Mouse (Mus musculus) heart, adult 2 months (tissue): ENCODE data around the gene Gm7929. TPM values are rescaled to one million over a fixed set of nuclear protein-coding genes. Genes with fewer than 3 reads are reported as not detected.
"Not testable (repeated sequence)": the region's sequence is repeated elsewhere in the genome, so short reads cannot be mapped to it uniquely, and the experiment has no call there.

Experiments used
- DNase-seq, 2 experiments: peaks; one replicate each; pipeline ENCODE4 v3.0.0; 2021
- H3K27ac ChIP-seq: fragments of 200-600 bp; 2 replicates; pipeline ENCODE4 v1.8.1; 2022
- H3K27me3 ChIP-seq: fragments of 200-500 bp; 2 replicates; pipeline ENCODE4 v1.6.1; 2012; ENCODE audit warnings: mild to moderate bottlenecking, low read length, inconsistent platforms, mixed read lengths; ENCODE audit not compliant: control insufficient read depth, insufficient read depth
- H3K36me3 ChIP-seq: fragments of 200-500 bp; 2 replicates; pipeline ENCODE4 v1.6.1; 2012; ENCODE audit warnings: low read length, inconsistent platforms; ENCODE audit not compliant: control insufficient read depth, insufficient read depth
- H3K4me1 ChIP-seq: fragments of 200-500 bp; 2 replicates; pipeline ENCODE4 v1.6.1; 2011; ENCODE audit warnings: low read length; ENCODE audit not compliant: control insufficient read depth, insufficient read depth
- H3K4me3 ChIP-seq: fragments of 200-600 bp; 2 replicates; pipeline ENCODE4 v1.8.1; 2022
- H3K79me2 ChIP-seq: fragments of 200-500 bp; replicated peaks from 2 replicates; pipeline ENCODE4 v1.6.1; 2012; ENCODE audit warnings: mild to moderate bottlenecking, inconsistent platforms, low read length, moderate library complexity, mixed read lengths; ENCODE audit not compliant: control insufficient read depth, insufficient read depth
- H3K9ac ChIP-seq: fragments of 200-500 bp; 2 replicates; pipeline ENCODE4 v1.6.1; 2012; ENCODE audit warnings: low read depth, mild to moderate bottlenecking, control low read depth, inconsistent platforms, low read length, mixed read lengths
- WGBS: fragments of 180-500 bp; shearing (Covaris S2); methylation state at CpG from one replicate; pipeline ENCODE4 v1.1.7; 2018; 5-methylcytosine and 5-hydroxymethylcytosine counted together
- intact Hi-C: fragments of 180-260 bp; cut with DNase I; formaldehyde crosslinking; loops from one replicate; pipeline ENCODE4 v1.15.1; 2025
- long read RNA-seq: library from polyadenylated mRNA; stranded (forward); transcript quantifications from one replicate; pipeline ENCODE4 v2.0.0, GENCODE M21; 2021
- polyA plus RNA-seq: library from polyadenylated mRNA; depleted of rRNA; stranded (reverse); fragments of >200 nt; gene quantifications from 2 replicates; pipeline ENCODE4 v1.2.3, GENCODE M21; 2012; rRNA removed
- total RNA-seq, 2 experiments: library from RNA; stranded (reverse); gene quantifications; 2 replicates each; pipeline ENCODE4 v1.2.3; 2021

Gm7929 gene
- total RNA-seq: not detected
- polyA plus RNA-seq: not detected in 2 replicates
- long read RNA-seq: 0 reads

- H3K36me3 ChIP-seq, H3K27ac ChIP-seq, DNase-seq, H3K79me2 ChIP-seq, H3K27me3 ChIP-seq, intact Hi-C loops, H3K4me3 ChIP-seq, H3K4me1 ChIP-seq, H3K9ac ChIP-seq: not testable (repeated sequence)
- 67% methylated on average over 1 of the region's 1 CpGs for WGBS
Measured at GRCm38 (mm10) chr14:41750514-41750913, at the start of gene Gm7929. Gm7929 (minus strand) TSS chr14:41750614.

- H3K27me3 ChIP-seq, intact Hi-C loops, H3K27ac ChIP-seq, H3K9ac ChIP-seq, DNase-seq, H3K4me3 ChIP-seq, H3K79me2 ChIP-seq, H3K4me1 ChIP-seq, H3K36me3 ChIP-seq: not testable (repeated sequence)
Measured at GRCm38 (mm10) chr14:41772341-41772740, 21.9 kb upstream of the Gm7929 start, which contains the start of gene Gm47189. Gm47189 (minus strand) TSS chr14:41772441.

DNA sequence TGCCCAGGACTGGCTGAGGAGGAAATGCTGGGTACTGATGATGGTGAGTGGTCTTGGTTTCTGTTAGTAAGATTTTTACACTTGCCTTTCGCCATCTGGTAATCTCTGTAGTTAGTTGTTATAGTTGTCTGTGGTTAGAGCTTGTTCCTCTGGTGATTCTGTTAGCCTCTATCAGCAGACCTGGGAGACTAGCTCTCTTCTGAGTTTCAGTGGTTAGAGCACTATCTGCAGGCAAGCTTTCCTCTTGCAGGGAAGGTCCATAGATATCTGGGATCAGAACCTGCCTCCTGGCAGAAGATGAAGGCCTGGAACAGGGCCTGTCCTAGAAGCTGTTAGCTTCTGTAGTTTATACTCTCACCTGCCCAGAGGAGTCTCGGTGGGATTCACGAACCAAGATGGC is 5.5 kb upstream of the Gm7929 start:
- H3K4me1 ChIP-seq, H3K27me3 ChIP-seq, H3K9ac ChIP-seq, intact Hi-C loops, H3K27ac ChIP-seq, H3K79me2 ChIP-seq, H3K36me3 ChIP-seq, H3K4me3 ChIP-seq: not testable (repeated sequence)
- WGBS: 60% methylated on average over 3 of the region's 3 CpGs
- DNase-seq: peak; percentile 1 to 11

- H3K27ac ChIP-seq, H3K36me3 ChIP-seq, DNase-seq, intact Hi-C loops, H3K79me2 ChIP-seq, H3K27me3 ChIP-seq, H3K4me1 ChIP-seq, H3K4me3 ChIP-seq, H3K9ac ChIP-seq: not testable (repeated sequence)
- WGBS: 66% methylated on average over 17 of the region's 17 CpGs
Measured at GRCm38 (mm10) chr14:41723437-41723836, 27.0 kb downstream of the Gm7929 start.

DNA sequence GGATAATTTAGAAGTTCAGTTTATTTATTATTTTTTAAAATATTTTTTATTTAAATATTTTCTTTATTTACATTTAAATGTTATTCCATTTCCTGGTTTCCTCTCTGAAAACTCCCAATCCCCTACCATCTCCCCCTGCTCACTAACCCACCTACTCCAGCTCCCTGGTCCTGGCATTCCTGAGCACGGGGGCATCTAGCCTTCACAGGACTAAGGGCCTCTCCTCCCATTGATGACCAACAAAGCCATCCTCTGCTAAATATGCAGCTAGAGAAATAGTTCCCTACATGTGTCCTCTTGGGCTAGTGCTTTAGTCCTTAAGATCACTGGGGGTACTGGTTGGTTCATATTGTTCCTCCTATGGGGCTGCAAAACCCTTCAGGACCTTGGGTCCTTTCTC is 33.2 kb downstream of the Gm7929 start:
- intact Hi-C loops, DNase-seq, H3K9ac ChIP-seq, H3K79me2 ChIP-seq, H3K4me3 ChIP-seq, H3K27me3 ChIP-seq, H3K4me1 ChIP-seq, H3K27ac ChIP-seq, H3K36me3 ChIP-seq: not testable (repeated sequence)
- WGBS: 62% methylated on average over 1 of the region's 1 CpGs

DNA sequence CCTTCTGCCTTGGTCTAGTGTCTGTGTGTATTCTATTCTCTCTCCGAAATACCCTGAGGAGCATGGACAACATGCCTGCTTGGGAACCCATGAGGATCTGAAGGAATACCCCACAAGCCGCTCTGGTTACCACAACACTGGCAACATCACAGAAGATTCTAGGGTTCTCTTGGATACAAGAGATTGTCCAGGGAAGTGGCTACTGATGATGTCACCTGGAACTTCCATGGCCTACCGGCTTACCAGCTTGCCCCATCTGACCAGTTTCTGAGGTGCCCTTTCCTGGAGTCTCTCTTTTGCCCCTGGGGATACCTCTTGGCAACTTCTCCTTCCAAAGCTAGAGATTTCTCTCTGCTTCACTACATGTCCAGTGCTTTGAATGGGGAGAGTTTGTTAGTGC is 48.6 kb downstream of the Gm7929 start, which contains the start of gene Gm8068:
Gene Gm8068, minus strand, starts transcription at position 101 of the 400 bp plus-strand sequence.
- no CpG with 5 or more reads among the region's 3 CpGs for whole genome bisulfite sequencing

More for the DNA sequence above, 48.6 kb downstream of the Gm7929 start, which contains the start of gene Gm8068:
- H3K4me1 ChIP-seq, intact Hi-C loops, H3K9ac ChIP-seq, H3K4me3 ChIP-seq, H3K27me3 ChIP-seq, H3K27ac ChIP-seq, DNase-seq, H3K79me2 ChIP-seq, H3K36me3 ChIP-seq: not testable (repeated sequence)

Other genes with a start within 250 kb of the Gm7929 start
- not detected for gene Gm7970, start 195.0 kb downstream of the Gm7929 start, total RNA-seq
- not detected in 2 replicates for gene Gm7970, start 195.0 kb downstream of the Gm7929 start, polyA plus RNA-seq
- gene 1700049E17Rik2, start 177.4 kb downstream of the Gm7929 start, total RNA-seq: not detected
- not detected in 2 replicates for gene 1700049E17Rik2, start 177.4 kb downstream of the Gm7929 start, polyA plus RNA-seq
- gene Gm3072, start 126.0 kb downstream of the Gm7929 start, total RNA-seq: not detected
- not detected in 2 replicates for gene Gm3072, start 126.0 kb downstream of the Gm7929 start, polyA plus RNA-seq
- not detected for gene Gm3676, start 104.1 kb downstream of the Gm7929 start, total RNA-seq
- not detected in 2 replicates for gene Gm3676, start 104.1 kb downstream of the Gm7929 start, polyA plus RNA-seq
- not detected for gene Gm8068, start 48.7 kb downstream of the Gm7929 start, total RNA-seq
- gene Gm8068, start 48.7 kb downstream of the Gm7929 start, polyA plus RNA-seq: not detected in 2 replicates
- gene Gm47189, start 21.8 kb upstream of the Gm7929 start, total RNA-seq: not detected
- not detected in 2 replicates for gene Gm47189, start 21.8 kb upstream of the Gm7929 start, polyA plus RNA-seq
- not detected for gene Gm7980, start 156.7 kb upstream of the Gm7929 start, total RNA-seq
- not detected in 2 replicates for gene Gm7980, start 156.7 kb upstream of the Gm7929 start, polyA plus RNA-seq
- not detected for gene 1700049E17Rik1, start 174.3 kb upstream of the Gm7929 start, total RNA-seq
- not detected in 2 replicates for gene 1700049E17Rik1, start 174.3 kb upstream of the Gm7929 start, polyA plus RNA-seq
- gene 1700024B05Rik, start 193.4 kb upstream of the Gm7929 start, total RNA-seq: not detected
- gene 1700024B05Rik, start 193.4 kb upstream of the Gm7929 start, polyA plus RNA-seq: not detected in 2 replicates
- not detected for gene Gm6401, start 217.3 kb upstream of the Gm7929 start, total RNA-seq
- gene Gm6401, start 217.3 kb upstream of the Gm7929 start, polyA plus RNA-seq: not detected in 2 replicates
- gene Gm3543, start 232.7 kb upstream of the Gm7929 start, total RNA-seq: not detected
- gene Gm3543, start 232.7 kb upstream of the Gm7929 start, polyA plus RNA-seq: not detected in 2 replicates